Mouse (Mus musculus) bone marrow, adult 2 months (tissue): ENCODE results near the gene Ercc1.

Experiments
- CTCF ChIP-seq: fragments of 200-500 bp; IDR thresholded peaks from 2 replicates; pipeline ENCODE4 v1.5.1; 2011; ENCODE audit warnings: low read length, control low read depth; ENCODE audit not compliant: control insufficient read depth, insufficient read depth
- POLR2A ChIP-seq: fragments of 200-500 bp; IDR thresholded peaks from 2 replicates; pipeline ENCODE4 v1.6.1; 2011; ENCODE audit warnings: low read depth, mild to moderate bottlenecking, control low read depth, low read length, borderline replicate concordance; ENCODE audit not compliant: control insufficient read depth

DNA sequence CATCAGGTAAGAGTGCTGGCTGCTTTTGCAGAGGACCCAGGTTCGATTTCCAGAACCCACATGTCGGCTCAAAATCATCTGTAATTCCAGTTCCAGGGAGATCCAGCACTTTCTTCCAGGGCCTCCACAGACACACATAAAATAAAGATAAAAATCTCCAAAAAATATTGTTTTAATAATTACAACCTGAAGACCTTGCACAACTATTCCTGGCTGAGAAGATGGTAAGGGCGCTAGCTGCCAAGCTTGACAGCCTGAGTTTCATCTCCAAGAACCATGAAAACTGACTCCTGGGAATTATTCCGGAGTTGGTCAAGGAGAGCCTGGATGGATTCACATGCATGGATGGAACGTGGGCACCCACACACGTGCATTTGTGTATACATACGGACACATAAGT lies 59.9 kb downstream of the Ercc1 start, which contains the start of gene Ckm:
- TF ChIP-seq CTCF (no peak), POLR2A (no peak)
